Mouse (Mus musculus) midbrain, embryonic 16.5 days (tissue): ENCODE measurements at regions not wholly inside any gene's neighbourhood (a gene's known extent, or its start where the extent isn't known, plus 50 kb on each side); places are given as distances from the start of the nearest gene placed in this dataset.

Experiments used
- ATAC-seq: fragments of 200-750 bp; cut with Nextera tagmentation; 2 replicates; pipeline ENCODE4 v1.8.0; 2017; ENCODE audit warnings: moderate TSS enrichment
- H3K27ac ChIP-seq: fragments of 300-500 bp; sonication (generic); 2 replicates; pipeline ENCODE4 v1.5.1; 2014; ENCODE audit warnings: mild to moderate bottlenecking, low read length, mixed read lengths
- H3K27me3 ChIP-seq: fragments of 300-500 bp; sonication (generic); 2 replicates; pipeline ENCODE4 v1.6.1; 2014; ENCODE audit warnings: low read depth, low read length, mixed read lengths; ENCODE audit not compliant: control insufficient read depth, insufficient read depth
- H3K36me3 ChIP-seq: fragments of 300-500 bp; sonication (generic); 2 replicates; pipeline ENCODE4 v1.6.1; 2014; ENCODE audit warnings: mild to moderate bottlenecking, low read length, moderate library complexity, mixed read lengths; ENCODE audit not compliant: control insufficient read depth, insufficient read depth
- H3K4me1 ChIP-seq: fragments of 300-500 bp; sonication (generic); 2 replicates; pipeline ENCODE4 v1.6.1; 2014; ENCODE audit warnings: mild to moderate bottlenecking, low read length, mixed read lengths; ENCODE audit not compliant: control insufficient read depth, insufficient read depth
- H3K4me2 ChIP-seq: fragments of 300-500 bp; sonication (generic); 2 replicates; pipeline ENCODE4 v1.6.1; 2014; ENCODE audit warnings: mild to moderate bottlenecking, low read length, mixed read lengths
- H3K4me3 ChIP-seq: fragments of 300-500 bp; sonication (generic); 2 replicates; pipeline ENCODE4 v1.5.1; 2014; ENCODE audit warnings: low read depth, mild to moderate bottlenecking, low read length, moderate library complexity, mixed read lengths
- H3K9ac ChIP-seq: fragments of 300-500 bp; sonication (generic); 2 replicates; pipeline ENCODE4 v1.6.1; 2014; ENCODE audit warnings: low read depth, low read length, mixed read lengths
- H3K9me3 ChIP-seq: fragments of 300-500 bp; sonication (generic); replicated peaks from 2 replicates; pipeline ENCODE4 v1.6.1; 2014; ENCODE audit warnings: mild to moderate bottlenecking, low read length, mixed read lengths; ENCODE audit not compliant: control insufficient read depth, poor library complexity, severe bottlenecking
- WGBS: fragments of 180-500 bp; shearing (Covaris S2); extraction: QIAGEN DNeasy Blood & Tissue Kit; methylation state at CpG from one replicate; pipeline ENCODE4 v1.1.7; 2014; 5-methylcytosine and 5-hydroxymethylcytosine counted together

GRCm38 (mm10) chr11:39963705-39964104, 731.3 kb downstream of the Mat2b start:
- Histone ChIP-seq H3K4me2 (no peak overlapping the region), H3K36me3 (no peaks in the 10 kb centered on the region), H3K4me3 (no peak overlapping the region), H3K9ac (no peak overlapping the region), H3K9me3 (no peaks in the 10 kb centered on the region), H3K27ac (no peak overlapping the region), H3K27me3 (no peaks in the 10 kb centered on the region), H3K4me1 (no peaks in the 10 kb centered on the region)
- no peak for ATAC-seq

GRCm38 (mm10) chr11:39954426-39954825, 740.6 kb downstream of the Mat2b start:
- Histone ChIP-seq H3K27me3 (no peaks in the 10 kb centered on the region), H3K9me3 (no peaks in the 10 kb centered on the region), H3K27ac (no peak overlapping the region), H3K9ac (no peak overlapping the region), H3K4me1 (no peaks in the 10 kb centered on the region), H3K36me3 (no peaks in the 10 kb centered on the region), H3K4me2 (no peak overlapping the region), H3K4me3 (no peak overlapping the region)
- no peak for ATAC-seq

- no peaks in the 10 kb centered on the region for H3K9me3 ChIP-seq
- H3K27ac ChIP-seq: no peak overlapping the region
- H3K27me3 ChIP-seq: no peaks in the 10 kb centered on the region
- no peak overlapping the region for H3K9ac ChIP-seq
- H3K4me2 ChIP-seq: no peak overlapping the region
- H3K36me3 ChIP-seq: no peaks in the 10 kb centered on the region
- no peak overlapping the region for H3K4me3 ChIP-seq
- ATAC-seq: no peak
- whole genome bisulfite sequencing: 86% methylated on average over 2 of the region's 2 CpGs
- H3K4me1 ChIP-seq: no peaks in the 10 kb centered on the region
Observed at GRCm38 (mm10) chr11:39944196-39944595, 750.8 kb downstream of the Mat2b start.

- Histone ChIP-seq H3K27ac (no peak overlapping the region), H3K4me3 (no peak overlapping the region), H3K9ac (no peak overlapping the region), H3K27me3 (no peaks in the 10 kb centered on the region), H3K36me3 (no peaks in the 10 kb centered on the region), H3K4me2 (no peak overlapping the region), H3K4me1 (no peaks in the 10 kb centered on the region), H3K9me3 (no peaks in the 10 kb centered on the region)
- no peak for ATAC-seq
- WGBS: 67% methylated on average over 2 of the region's 2 CpGs
Observed at GRCm38 (mm10) chr11:39934216-39934615, 760.8 kb downstream of the Mat2b start.

GRCm38 (mm10) chr11:39923977-39924527, 771.0 kb downstream of the Mat2b start:
- 33% methylated on average over 6 of the region's 6 CpGs for WGBS
- H3K4me2 ChIP-seq: no peak overlapping the region
- H3K9ac ChIP-seq: no peak overlapping the region
- no peak for ATAC-seq
- no peaks in the 10 kb centered on the region for H3K36me3 ChIP-seq
- H3K4me3 ChIP-seq: no peak overlapping the region
- H3K27me3 ChIP-seq: no peaks in the 10 kb centered on the region
- no peak overlapping the region for H3K27ac ChIP-seq
- no peaks in the 10 kb centered on the region for H3K9me3 ChIP-seq
- H3K4me1 ChIP-seq: no peaks in the 10 kb centered on the region

- Histone ChIP-seq H3K27ac (no peak overlapping the region), H3K4me3 (no peak overlapping the region), H3K9ac (no peak overlapping the region), H3K36me3 (no peaks in the 10 kb centered on the region), H3K9me3 (no peaks in the 10 kb centered on the region), H3K4me1 (no peaks in the 10 kb centered on the region), H3K27me3 (no peaks in the 10 kb centered on the region), H3K4me2 (no peak overlapping the region)
- WGBS: 37% methylated on average over 3 of the region's 3 CpGs
- no peak for ATAC-seq
Observed at GRCm38 (mm10) chr11:39917716-39918347, 777.2 kb downstream of the Mat2b start.

- Histone ChIP-seq H3K9me3 (no peaks in the 10 kb centered on the region), H3K9ac (no peak overlapping the region), H3K4me1 (no peaks in the 10 kb centered on the region), H3K27ac (no peak overlapping the region), H3K4me2 (no peak overlapping the region), H3K4me3 (no peak overlapping the region), H3K36me3 (no peaks in the 10 kb centered on the region), H3K27me3 (no peaks in the 10 kb centered on the region)
- ATAC-seq: no peak
- WGBS: 33% methylated on average over 6 of the region's 6 CpGs
Observed at GRCm38 (mm10) chr11:39899644-39900225, 795.3 kb downstream of the Mat2b start.

- no peaks in the 10 kb centered on the region for H3K4me1 ChIP-seq
- 79% methylated on average over 1 of the region's 1 CpGs for WGBS
Observed at GRCm38 (mm10) chr11:39883305-39883704, 811.7 kb downstream of the Mat2b start.

GRCm38 (mm10) chr11:39868451-39868979, 826.5 kb downstream of the Mat2b start:
- Histone ChIP-seq H3K27ac (no peak overlapping the region), H3K27me3 (no peaks in the 10 kb centered on the region), H3K9me3 (no peaks in the 10 kb centered on the region), H3K4me3 (no peak overlapping the region), H3K4me1 (no peaks in the 10 kb centered on the region), H3K4me2 (no peak overlapping the region), H3K9ac (no peak overlapping the region), H3K36me3 (no peaks in the 10 kb centered on the region)
- WGBS: 60% methylated on average over 6 of the region's 6 CpGs
- no peak for ATAC-seq

More at GRCm38 (mm10) chr11:39883305-39883704, 811.7 kb downstream of the Mat2b start:
- no peaks in the 10 kb centered on the region for H3K9me3 ChIP-seq
- H3K27ac ChIP-seq: no peak overlapping the region
- ATAC-seq: no peak
- H3K4me2 ChIP-seq: no peak overlapping the region
- no peaks in the 10 kb centered on the region for H3K36me3 ChIP-seq
- H3K27me3 ChIP-seq: no peaks in the 10 kb centered on the region
- H3K9ac ChIP-seq: no peak overlapping the region
- no peak overlapping the region for H3K4me3 ChIP-seq
